Mouse (Mus musculus) olfactory bulb, adult 2 months (tissue): Measurements from ENCODE around the gene Nfatc3.

ENCODE experiments used
- CTCF ChIP-seq: fragments of 200-500 bp; IDR thresholded peaks from 2 replicates; pipeline ENCODE4 v1.5.1; 2012; ENCODE audit warnings: low read depth, mild to moderate bottlenecking, low read length, moderate library complexity; ENCODE audit not compliant: insufficient read depth
- POLR2A ChIP-seq: fragments of 200-500 bp; IDR thresholded peaks from 2 replicates; pipeline ENCODE4 v1.6.1; 2012; ENCODE audit warnings: mild to moderate bottlenecking, low read depth, low read length, moderate library complexity; ENCODE audit not compliant: insufficient read depth

GRCm38 (mm10) chr8:106061686-106062085 lies 3.0 kb downstream of the Nfatc3 start:
- TF ChIP-seq POLR2A, result no peak
- TF ChIP-seq CTCF, result no peak
